Mouse (Mus musculus): ENCODE data around the gene Hes3. TPM values are rescaled to one million over a fixed set of nuclear protein-coding genes. Genes with fewer than 3 reads are reported as not detected.

Hes3 gene
- polyA plus RNA-seq, 1 experiment from 2014 or later, result not detected

DNA sequence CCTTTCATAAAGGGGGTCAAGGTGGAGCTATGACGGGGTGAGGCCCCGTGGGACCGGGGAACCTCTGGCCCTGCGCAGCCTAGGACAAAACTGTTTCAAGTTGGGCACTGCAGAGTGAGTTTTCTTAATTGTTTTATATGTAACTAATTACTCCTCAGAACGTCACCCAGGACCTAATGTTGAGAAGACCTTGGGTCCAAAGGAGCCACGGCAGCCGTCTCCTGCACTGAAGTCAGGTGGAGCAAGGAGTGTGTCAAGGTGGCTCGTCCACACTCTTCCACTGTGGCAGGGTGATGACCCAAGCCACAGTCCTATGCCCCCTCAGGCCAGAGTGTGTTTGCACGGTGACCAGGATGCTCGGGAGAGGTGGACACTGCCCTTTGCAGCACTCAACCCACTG is 11.7 kb upstream of the Hes3 start:
- Histone ChIP-seq H3K27me3 (no peaks in the 10 kb centered on the region), H3K36me3 (peaks cover 76% of the 10 kb centered on the region), H3K9ac (no peak overlapping the region), H3K4me1 (peaks cover 9% of the 10 kb centered on the region), H3K27ac (no peak overlapping the region), H3K9me3 (no peaks in the 10 kb centered on the region), H3K4me2 (no peak overlapping the region), H3K4me3 (no peak overlapping the region)
- no peak for ATAC-seq (ENCODE audit: insufficient number of reproducible peaks, insufficient read depth, low FRiP score, low TSS enrichment, low read depth)
- WGBS, result 88% methylated on average over 10 of the region's 10 CpGs

DNA sequence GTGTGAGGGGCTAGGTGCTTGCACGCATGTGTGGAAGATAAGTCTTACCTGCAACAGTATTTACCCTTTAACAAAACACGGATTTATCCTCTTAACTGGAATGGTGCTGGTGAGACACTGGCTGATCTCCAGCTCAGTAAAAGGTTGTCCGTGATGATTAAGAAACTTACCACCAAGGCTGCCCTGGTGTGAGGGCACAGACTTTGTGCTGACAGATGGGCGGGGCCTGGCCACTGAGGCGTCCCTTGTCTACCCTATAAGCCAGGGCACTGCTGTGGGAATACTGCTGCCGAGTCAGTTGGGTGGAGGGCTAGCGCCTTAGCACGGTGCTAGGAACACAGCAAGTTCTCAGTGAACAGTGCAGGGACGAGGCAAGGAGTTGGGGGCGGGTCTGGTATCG is 10.6 kb upstream of the Hes3 start:
- 77% methylated on average over 11 of the region's 11 CpGs for WGBS
- no peak for ATAC-seq (ENCODE audit: insufficient number of reproducible peaks, insufficient read depth, low FRiP score, low TSS enrichment, low read depth)
- no peaks in the 10 kb centered on the region for H3K9me3 ChIP-seq
- H3K9ac ChIP-seq, result no peak overlapping the region
- H3K4me2 ChIP-seq, result no peak overlapping the region
- no peak overlapping the region for H3K27ac ChIP-seq
- H3K4me1 ChIP-seq, result peaks cover 13% of the 10 kb centered on the region
- no peak overlapping the region for H3K4me3 ChIP-seq
- peaks cover 74% of the 10 kb centered on the region for H3K36me3 ChIP-seq
- no peaks in the 10 kb centered on the region for H3K27me3 ChIP-seq

DNA sequence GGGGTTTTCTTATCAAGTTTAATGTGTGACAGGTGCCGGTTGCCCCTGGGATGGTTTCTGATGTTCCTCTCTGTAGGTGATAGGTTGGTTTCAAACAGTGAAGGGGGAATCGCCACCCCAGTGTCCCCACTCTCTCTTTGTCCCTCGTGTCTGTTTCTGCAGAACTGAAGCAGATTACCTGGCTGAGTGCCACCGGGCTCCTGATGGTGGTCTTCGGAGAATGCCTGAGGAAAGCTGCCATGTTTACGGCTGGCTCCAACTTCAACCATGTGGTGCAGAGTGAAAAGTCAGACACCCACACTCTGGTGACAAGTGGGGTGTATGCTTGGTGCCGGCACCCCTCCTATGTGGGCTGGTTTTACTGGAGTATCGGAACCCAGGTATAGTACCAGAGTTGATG is 8.9 kb upstream of the Hes3 start:
- Histone ChIP-seq H3K9me3 (no peaks in the 10 kb centered on the region), H3K4me3 (no peak overlapping the region), H3K4me2 (no peak overlapping the region), H3K4me1 (peaks cover 18% of the 10 kb centered on the region), H3K27me3 (peaks cover 6% of the 10 kb centered on the region), H3K9ac (no peak overlapping the region), H3K27ac (no peak overlapping the region), H3K36me3 (peaks cover 60% of the 10 kb centered on the region)
- 92% methylated on average over 8 of the region's 8 CpGs for WGBS
- no peak for ATAC-seq (ENCODE audit: insufficient number of reproducible peaks, insufficient read depth, low FRiP score, low TSS enrichment, low read depth)

DNA sequence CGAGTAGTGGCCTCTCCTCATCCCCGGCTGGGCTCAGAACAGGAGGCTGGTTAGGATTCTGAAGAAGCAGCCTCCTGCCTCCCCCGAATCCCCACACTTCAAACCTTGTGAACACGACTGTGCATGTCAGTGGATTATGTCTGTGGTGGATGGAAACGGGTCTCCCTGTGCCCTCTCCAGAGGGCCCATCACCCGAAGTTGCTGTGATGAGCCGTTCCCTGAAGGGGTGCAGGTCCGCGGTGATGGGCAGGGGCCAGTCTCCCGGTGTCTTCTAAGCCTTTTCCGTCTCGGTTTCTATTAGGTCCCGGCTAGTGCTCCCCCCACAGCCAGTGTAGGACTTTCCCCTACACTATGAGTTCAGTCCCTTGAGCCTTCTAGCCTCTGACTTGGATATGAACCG is 7.4 kb upstream of the Hes3 start:
- Histone ChIP-seq H3K9ac (peak overlapping the region; percentile 98), H3K4me2 (peak overlapping the region; percentile 96; the same call in 1 of the 2 replicates)
- 79% methylated on average over 14 of the region's 14 CpGs for WGBS

DNA sequence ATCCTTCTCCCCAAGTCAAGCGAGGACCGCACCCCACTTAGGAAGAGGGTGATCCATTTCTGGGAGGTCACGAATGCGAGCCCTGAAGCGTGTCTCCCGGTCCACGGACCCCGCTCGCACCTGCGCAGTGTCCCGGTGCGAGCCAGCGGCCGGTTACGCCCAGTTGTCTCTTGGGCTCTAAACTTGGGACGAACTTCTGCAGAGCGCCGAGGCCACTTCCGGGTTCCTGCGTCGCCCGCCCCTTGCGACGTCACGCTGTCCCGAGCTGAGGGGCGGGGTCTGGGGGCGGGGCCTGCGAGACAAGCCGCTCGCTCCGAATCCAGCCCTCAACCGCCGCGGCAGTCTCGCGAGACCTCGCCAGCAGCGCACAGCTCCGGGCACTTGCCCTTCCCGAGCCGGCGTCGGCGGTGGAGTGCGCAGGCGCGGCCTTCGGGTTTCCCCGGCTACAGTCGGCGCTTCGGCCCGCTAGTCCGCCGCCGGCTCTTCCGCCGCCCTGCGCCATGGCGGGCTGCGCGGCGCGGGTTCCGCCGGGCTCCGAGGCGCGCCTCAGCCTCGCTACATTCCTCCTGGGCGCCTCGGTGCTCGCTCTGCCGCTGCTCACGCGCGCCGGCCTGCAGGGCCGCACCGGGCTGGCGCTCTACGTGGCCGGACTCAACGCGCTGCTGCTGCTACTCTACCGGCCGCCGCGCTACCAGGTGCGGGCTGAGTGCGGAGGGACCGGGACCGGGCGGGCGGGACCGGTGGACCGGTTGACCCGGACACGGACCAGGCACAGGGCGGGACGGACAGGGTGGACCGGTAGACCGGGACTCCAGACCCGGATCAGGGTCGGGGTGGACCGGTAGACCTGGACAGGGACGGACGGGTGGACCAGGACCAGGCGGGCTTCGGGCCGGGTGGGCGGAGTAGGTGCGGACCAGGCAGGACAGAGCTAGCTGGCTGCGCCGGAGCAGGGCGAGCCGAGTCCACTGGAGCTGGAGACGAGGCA is 5.7 kb upstream of the Hes3 start, which contains the start of gene Icmt:
Icmt (plus strand) TSS at position 354 of the 988 bp plus-strand sequence.
- Histone ChIP-seq H3K27ac (peak within 1 kb of the TSS; percentile 65), H3K4me3 (peak within 1 kb of the TSS; percentile 66), H3K4me1 (peaks cover 18% of the 10 kb centered on the region), H3K9me3 (no peaks in the 10 kb centered on the region), H3K36me3 (peaks cover 28% of the 10 kb centered on the region), H3K4me2 (peak within 1 kb of the TSS; percentile 96), H3K9ac (peak within 1 kb of the TSS; percentile 98), H3K27me3 (peaks cover 37% of the 10 kb centered on the region)
- under 1% methylated on average over 115 of the region's 119 CpGs for WGBS
- peak; percentile 92 for ATAC-seq (ENCODE audit: insufficient number of reproducible peaks, insufficient read depth, low FRiP score, low TSS enrichment, low read depth)

More for the DNA sequence above, 7.4 kb upstream of the Hes3 start:
- Histone ChIP-seq H3K9me3 (no peaks in the 10 kb centered on the region), H3K27ac (no peak overlapping the region), H3K27me3 (peaks cover 20% of the 10 kb centered on the region), H3K4me3 (peak overlapping the region; percentile 66; the same call in 1 of the 2 replicates), H3K36me3 (peaks cover 45% of the 10 kb centered on the region), H3K4me1 (peaks cover 18% of the 10 kb centered on the region)
- no peak for ATAC-seq (ENCODE audit: insufficient number of reproducible peaks, insufficient read depth, low FRiP score, low TSS enrichment, low read depth)

DNA sequence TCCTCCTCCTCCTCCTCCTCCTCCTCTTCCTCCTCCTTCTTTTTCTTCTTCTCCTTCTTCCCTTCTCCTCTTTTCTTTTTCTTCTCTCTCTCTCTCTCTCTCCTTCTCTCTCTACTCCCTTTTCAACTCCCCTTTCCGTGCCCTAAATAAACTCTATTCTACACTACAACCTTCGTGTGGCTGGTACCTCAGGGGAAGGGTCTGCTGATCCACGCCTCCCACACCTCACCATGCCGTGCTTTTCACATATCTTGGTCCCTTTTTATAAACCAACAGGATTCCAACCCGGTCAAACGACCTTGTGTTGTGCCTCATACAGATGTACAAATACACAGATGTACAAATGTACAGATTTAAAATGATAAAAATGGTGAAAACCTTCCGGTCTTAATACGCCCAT is 4.9 kb upstream of the Hes3 start:
- peaks cover 18% of the 10 kb centered on the region for H3K4me1 ChIP-seq
- 19% methylated on average over 8 of the region's 8 CpGs for WGBS
- no peaks in the 10 kb centered on the region for H3K9me3 ChIP-seq
- H3K27me3 ChIP-seq, result peaks cover 44% of the 10 kb centered on the region
- H3K9ac ChIP-seq, result peak overlapping the region; percentile 73
- H3K27ac ChIP-seq, result 0 out of 2 replicates have a peak overlapping the region, but pooled peaks have one; percentile 28
- H3K4me3 ChIP-seq, result peak overlapping the region; percentile 66
- no peak for ATAC-seq (ENCODE audit: insufficient number of reproducible peaks, insufficient read depth, low FRiP score, low TSS enrichment, low read depth)
- peak overlapping the region; percentile 96 for H3K4me2 ChIP-seq
- H3K36me3 ChIP-seq, result peaks cover 20% of the 10 kb centered on the region

DNA sequence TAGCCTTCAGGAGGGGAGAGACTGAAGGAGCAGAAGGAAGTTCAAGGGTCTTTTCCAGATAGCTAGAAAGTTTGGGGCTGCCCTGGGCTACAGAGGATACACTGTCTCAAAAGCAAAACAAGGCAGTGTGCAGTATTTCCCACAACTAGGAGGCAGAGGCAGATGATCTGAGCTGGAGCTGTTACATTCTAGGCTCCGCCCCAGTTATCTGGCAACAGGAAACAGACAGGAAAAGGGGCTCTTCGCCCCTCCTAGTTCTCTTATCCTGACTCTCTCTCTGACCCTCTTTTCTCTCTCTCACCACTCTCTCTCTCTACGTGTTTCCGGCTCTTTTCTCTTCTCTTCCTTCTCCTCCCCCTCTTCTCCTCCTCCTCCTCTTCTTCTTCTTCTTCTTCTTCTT is 4.5 kb upstream of the Hes3 start:
- H3K27me3 ChIP-seq, result peaks cover 49% of the 10 kb centered on the region
- 0 out of 2 replicates have a peak overlapping the region, but pooled peaks have one; percentile 22 for H3K27ac ChIP-seq
- ATAC-seq (ENCODE audit: insufficient number of reproducible peaks, insufficient read depth, low FRiP score, low TSS enrichment, low read depth), result no peak
- H3K9me3 ChIP-seq, result no peaks in the 10 kb centered on the region
- H3K4me3 ChIP-seq, result no peak overlapping the region
- WGBS, result 33% methylated on average over 4 of the region's 4 CpGs
- H3K4me2 ChIP-seq, result no peak overlapping the region
- peaks cover 21% of the 10 kb centered on the region for H3K4me1 ChIP-seq
- H3K9ac ChIP-seq, result peak overlapping the region; percentile 21; the same call in 1 of the 2 replicates
- H3K36me3 ChIP-seq, result peaks cover 16% of the 10 kb centered on the region

DNA sequence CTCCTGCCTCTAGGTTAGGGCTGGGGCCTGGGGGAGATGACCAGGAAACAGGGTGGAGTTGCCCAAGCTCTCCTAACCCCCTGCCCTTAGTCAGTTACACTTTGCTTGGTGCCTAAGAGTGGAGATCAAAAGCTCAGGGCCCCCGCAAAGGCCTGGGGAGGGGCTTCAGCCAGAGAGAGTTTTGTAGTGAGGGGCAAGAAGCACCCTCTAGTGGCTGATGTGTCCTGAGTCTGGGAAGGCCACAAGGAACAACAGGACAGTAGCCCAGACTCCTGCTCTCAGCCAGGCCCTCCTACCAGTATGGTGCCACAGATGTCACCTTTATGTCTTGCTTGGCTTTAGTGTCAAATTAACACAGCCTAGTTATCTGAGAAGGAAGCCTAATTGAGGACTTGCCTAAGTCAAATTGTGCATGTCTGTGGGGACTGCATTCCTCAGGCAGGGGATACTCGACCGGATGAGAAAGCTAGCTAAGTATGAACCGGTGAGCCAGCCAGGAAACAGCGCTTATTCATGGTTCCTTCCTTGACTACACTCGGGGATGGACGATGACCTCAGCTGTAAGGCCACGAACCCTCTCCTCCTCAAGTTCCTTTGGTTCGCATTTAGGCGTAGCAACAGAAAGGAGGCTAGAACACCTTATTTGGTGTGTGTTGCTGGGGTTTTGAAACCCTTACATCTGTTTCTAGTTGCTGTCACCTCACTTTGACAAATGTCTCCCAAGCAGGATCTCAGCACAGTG is 2.9 kb upstream of the Hes3 start:
- Histone ChIP-seq H3K27ac (no peak overlapping the region), H3K4me3 (no peak overlapping the region), H3K27me3 (peaks cover 64% of the 10 kb centered on the region), H3K36me3 (0 out of 2 replicates have a peak, but pooled peaks cover under 1% of the 10 kb centered on the region), H3K9ac (no peak overlapping the region), H3K4me2 (no peak overlapping the region), H3K4me1 (peaks cover 34% of the 10 kb centered on the region), H3K9me3 (no peaks in the 10 kb centered on the region)
- 42% methylated on average over 10 of the region's 10 CpGs for WGBS
- no peak for ATAC-seq (ENCODE audit: insufficient number of reproducible peaks, insufficient read depth, low FRiP score, low TSS enrichment, low read depth)

DNA sequence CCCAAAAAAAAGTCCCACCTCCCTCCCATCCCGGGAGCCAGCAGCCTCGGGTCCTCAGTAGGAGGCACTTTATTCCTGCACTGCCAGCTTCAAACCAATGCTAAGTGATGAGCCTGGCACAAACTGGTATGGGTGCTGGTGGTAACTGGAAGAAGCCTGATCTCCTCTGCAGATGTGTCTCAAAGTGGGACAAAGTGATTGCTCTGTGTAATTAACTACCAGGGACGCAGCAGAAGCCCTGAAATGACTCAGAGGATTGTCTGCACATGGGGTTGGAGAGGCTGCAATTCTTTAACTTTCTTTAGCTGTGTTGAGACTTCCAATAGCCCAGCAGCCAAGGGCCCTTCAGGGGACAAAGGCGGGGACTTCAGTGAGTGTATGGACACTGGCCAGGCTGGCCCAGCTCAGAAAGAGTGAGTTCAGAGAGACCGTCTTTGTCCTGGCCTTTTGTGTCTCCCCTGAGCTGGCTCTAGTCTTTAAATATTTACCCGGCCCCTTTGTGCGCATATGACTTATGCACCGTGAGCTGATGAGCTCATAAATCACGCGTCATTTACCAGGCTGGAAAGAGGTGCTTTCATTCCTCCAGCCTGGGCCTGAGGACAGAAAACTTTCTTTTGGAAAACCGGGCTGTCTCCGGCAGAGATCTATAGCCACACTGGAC is 772 bp upstream of the Hes3 start:
- Histone ChIP-seq H3K9me3 (0 out of 2 replicates have a peak, but pooled peaks cover 3% of the 10 kb centered on the region), H3K9ac (no peak overlapping the region), H3K4me2 (no peak overlapping the region), H3K27ac (no peak overlapping the region), H3K27me3 (peaks cover 82% of the 10 kb centered on the region), H3K4me3 (no peak overlapping the region), H3K4me1 (peaks cover 21% of the 10 kb centered on the region), H3K36me3 (no peaks in the 10 kb centered on the region)
- ATAC-seq (ENCODE audit: insufficient number of reproducible peaks, insufficient read depth, low FRiP score, low TSS enrichment, low read depth), result no peak
- 18% methylated on average over 12 of the region's 12 CpGs for WGBS

DNA sequence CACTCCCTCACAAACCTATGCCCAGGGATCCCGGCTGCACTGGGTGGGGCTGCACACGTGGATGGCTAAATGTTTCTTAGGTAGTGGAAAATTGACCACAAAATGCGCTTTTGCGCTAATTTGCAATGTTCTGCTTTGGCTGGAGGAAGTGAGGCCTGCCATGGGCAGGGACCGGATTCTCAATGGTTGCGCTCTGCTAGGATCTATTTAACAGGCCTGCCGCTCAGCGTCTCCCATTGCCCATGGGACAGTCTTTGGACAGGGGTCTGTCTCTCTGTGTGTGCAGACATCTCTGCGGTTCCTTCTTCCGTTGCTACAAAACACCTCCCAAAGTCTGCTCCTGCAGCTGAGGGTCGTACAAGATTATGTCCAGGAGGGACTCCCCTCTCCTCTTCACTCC is 471 bp downstream of the Hes3 start:
- H3K9me3 ChIP-seq, result 0 out of 2 replicates have a peak, but pooled peaks cover 3% of the 10 kb centered on the region
- no peaks in the 10 kb centered on the region for H3K36me3 ChIP-seq
- peak overlapping the region; percentile 38 for H3K4me3 ChIP-seq
- WGBS, result 9% methylated on average over 11 of the region's 11 CpGs
- H3K4me2 ChIP-seq, result peak overlapping the region; percentile 65
- no peak overlapping the region for H3K27ac ChIP-seq
- ATAC-seq (ENCODE audit: insufficient number of reproducible peaks, insufficient read depth, low FRiP score, low TSS enrichment, low read depth), result no peak
- peaks cover 27% of the 10 kb centered on the region for H3K4me1 ChIP-seq
- peaks cover 94% of the 10 kb centered on the region for H3K27me3 ChIP-seq
- H3K9ac ChIP-seq, result 0 out of 2 replicates have a peak overlapping the region, but pooled peaks have one; percentile 62

DNA sequence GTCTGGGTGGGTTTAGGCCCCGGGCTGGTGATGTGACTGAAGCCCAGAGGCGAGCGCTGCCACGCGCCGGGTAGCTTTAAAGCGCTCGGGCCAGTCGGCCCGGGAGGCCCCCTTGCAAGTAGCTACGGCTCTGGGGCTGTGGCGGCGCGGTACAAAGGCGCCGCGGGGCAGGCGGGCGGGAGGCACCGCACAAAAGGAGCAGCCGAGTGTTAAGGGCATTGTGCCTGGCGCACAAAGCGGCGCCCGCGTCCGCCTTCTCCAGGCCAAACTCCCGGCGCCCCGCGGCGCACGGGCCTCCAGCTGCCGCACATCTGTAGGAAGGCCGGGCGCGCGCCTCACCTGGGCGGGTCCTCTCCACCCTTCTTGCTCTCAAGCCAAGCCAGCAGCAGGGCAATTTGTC is 1.1 kb downstream of the Hes3 start:
- Histone ChIP-seq H3K9me3 (0 out of 2 replicates have a peak, but pooled peaks cover 3% of the 10 kb centered on the region), H3K4me2 (peak overlapping the region; percentile 65), H3K27me3 (peaks cover 95% of the 10 kb centered on the region), H3K27ac (no peak overlapping the region), H3K4me1 (peaks cover 26% of the 10 kb centered on the region), H3K9ac (peak overlapping the region; percentile 62), H3K36me3 (no peaks in the 10 kb centered on the region), H3K4me3 (peak overlapping the region; percentile 38)
- no peak for ATAC-seq (ENCODE audit: insufficient number of reproducible peaks, insufficient read depth, low FRiP score, low TSS enrichment, low read depth)
- WGBS, result under 1% methylated on average over 39 of the region's 39 CpGs

Data from embryonic facial prominence, embryonic 13.5 days (tissue).